Mouse (Mus musculus): ENCODE measurements at regions not wholly inside any gene's neighbourhood (a gene's known extent, or its start where the extent isn't known, plus 50 kb on each side); places are given as distances from the start of the nearest gene placed in this dataset.

DNA sequence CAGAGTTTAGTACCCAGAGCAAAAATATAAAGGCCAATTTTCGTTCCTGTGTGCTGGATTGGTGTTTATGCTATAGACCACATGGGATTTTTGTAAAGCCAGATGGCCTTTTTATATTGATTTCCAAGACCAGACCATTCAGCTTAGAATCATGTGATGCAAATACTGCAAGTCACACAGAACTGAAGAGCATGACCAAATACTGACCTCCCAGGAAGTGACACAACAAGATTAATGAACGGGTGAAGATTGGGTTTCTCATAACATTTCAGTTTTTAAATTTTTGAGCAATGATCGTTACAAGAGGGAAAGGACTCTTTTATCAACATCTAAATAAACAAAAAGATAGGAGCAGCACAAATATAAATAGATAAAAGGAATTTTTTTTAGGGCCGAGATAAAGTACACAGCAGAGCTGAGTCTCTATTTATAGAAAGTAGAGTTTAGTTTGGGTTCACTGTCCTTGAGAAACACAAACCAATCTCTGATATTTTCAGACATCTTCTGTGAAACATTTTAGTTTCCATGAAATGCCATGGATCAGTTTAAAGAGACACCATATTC lies 105.7 kb upstream of the Tars start:
- TF ChIP-seq CTCF (IDR thresholded peaks at IDR 0.05; ENCODE audit: borderline replicate concordance, insufficient read depth, low read length): no peak
- no peak for TF ChIP-seq POLR2A (IDR thresholded peaks at IDR 0.05; ENCODE audit: low read depth, low read length)
